Comparison of ENCODE assay signal across 8 mouse cellular contexts in the genomic region with DNA sequence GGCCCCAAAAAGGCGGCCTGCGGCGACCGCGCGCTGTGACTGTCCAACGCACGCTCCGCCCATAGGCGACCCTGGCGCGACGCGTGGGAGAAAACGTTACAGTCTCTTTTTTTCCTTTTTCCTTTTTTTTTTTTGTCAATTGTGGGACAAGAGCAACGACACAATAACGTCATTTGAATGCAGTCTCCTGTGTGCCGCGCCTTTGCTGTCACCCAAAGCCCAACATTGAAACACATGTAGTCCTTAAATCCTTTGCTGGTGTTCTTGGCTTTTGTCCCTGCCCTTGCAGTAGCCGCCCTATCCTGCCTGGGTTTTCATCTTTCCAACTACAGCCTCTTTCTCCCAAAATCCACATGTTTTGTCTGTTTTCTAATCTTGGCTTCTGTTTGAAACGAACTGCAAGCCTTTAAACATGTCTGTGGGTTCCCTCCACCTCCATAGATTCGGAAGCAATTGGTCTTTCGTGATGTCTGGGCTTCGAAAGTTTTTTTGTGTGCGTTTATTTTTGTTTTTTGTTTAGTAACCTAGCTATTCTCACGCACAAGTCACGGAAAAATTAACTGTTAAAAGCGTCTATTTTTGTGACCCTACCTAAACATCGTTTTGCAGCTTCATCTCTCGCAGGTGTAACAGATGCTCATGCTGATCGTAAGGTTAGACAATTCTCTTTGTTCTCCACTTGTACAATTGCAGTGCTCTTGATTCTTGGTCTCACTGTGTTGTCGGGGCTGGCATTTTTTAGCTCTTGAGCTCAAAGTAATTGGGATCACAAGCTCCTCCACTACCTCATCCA. TPM values are rescaled to one million over a fixed set of nuclear protein-coding genes. Genes with fewer than 3 reads are reported as not detected.
DNase-seq lines count a peak whose midpoint lies in the region; ATAC-seq lines count a peak whose summit lies in the region.

No protein-coding gene starts in this region.

- peaks cover 7% of the 10 kb centered on the region for H3K4me1 ChIP-seq in lung, embryonic 16.5 days (replicated peaks; ENCODE audit: control insufficient read depth, insufficient read depth, low read length)
- H3K4me1 ChIP-seq in hindbrain, embryonic 13.5 days (replicated peaks) = peaks cover 12% of the 10 kb centered on the region
- H3K4me1 ChIP-seq in midbrain, embryonic 16.5 days (ENCODE audit: control insufficient read depth, insufficient read depth, low read length) = peaks cover 15% of the 10 kb centered on the region

- no peak for DNase-seq in cerebellum, postnatal 4 days (ENCODE audit: low spot score in 2 of 2)
- no peak for DNase-seq in lung, postnatal 14 days
- DNase-seq in adrenal gland, adult 8-10 months = no peak
- no peak for DNase-seq in spleen, postnatal 14 days (ENCODE audit: low spot score in 2 of 2)

- peak overlapping the region; percentile 84 for H3K9ac ChIP-seq in lung, embryonic 16.5 days (ENCODE audit: low read length)
- peak overlapping the region; percentile 84 for H3K9ac ChIP-seq in hindbrain, embryonic 13.5 days
- peak overlapping the region; percentile 68 for H3K9ac ChIP-seq in midbrain, embryonic 16.5 days (ENCODE audit: low read depth, low read length)

- H3K36me3 ChIP-seq in lung, embryonic 16.5 days (ENCODE audit: control insufficient read depth, insufficient read depth, low read length) = no peaks in the 10 kb centered on the region
- H3K36me3 ChIP-seq in hindbrain, embryonic 13.5 days = no peaks in the 10 kb centered on the region
- H3K36me3 ChIP-seq in midbrain, embryonic 16.5 days (ENCODE audit: control insufficient read depth, insufficient read depth, low read length) = no peaks in the 10 kb centered on the region

- H3K4me3 ChIP-seq in lung, embryonic 16.5 days (ENCODE audit: low read length) = peak overlapping the region; percentile 65
- H3K4me3 ChIP-seq in hindbrain, embryonic 13.5 days = peak overlapping the region; percentile 63
- peak overlapping the region; percentile 59 for H3K4me3 ChIP-seq in midbrain, embryonic 16.5 days (ENCODE audit: low read depth, low read length)

- H3K9me3 ChIP-seq in lung, embryonic 16.5 days (ENCODE audit: control insufficient read depth, low read length) = no peaks in the 10 kb centered on the region
- no peaks in the 10 kb centered on the region for H3K9me3 ChIP-seq in hindbrain, embryonic 13.5 days
- H3K9me3 ChIP-seq in midbrain, embryonic 16.5 days (replicated peaks; ENCODE audit: control insufficient read depth, low read length, poor library complexity, severe bottlenecking) = no peaks in the 10 kb centered on the region

- peaks cover 3% of the 10 kb centered on the region; the same call in 1 of the 2 replicates for H3K27me3 ChIP-seq in lung, embryonic 16.5 days (ENCODE audit: control insufficient read depth, insufficient read depth, low read depth, low read length)
- H3K27me3 ChIP-seq in hindbrain, embryonic 13.5 days = no peaks in the 10 kb centered on the region; the same call in 1 of the 2 replicates
- no peaks in the 10 kb centered on the region for H3K27me3 ChIP-seq in midbrain, embryonic 16.5 days (ENCODE audit: control insufficient read depth, insufficient read depth, low read depth, low read length)

- ATAC-seq in cerebellum, adult (ENCODE audit: insufficient number of reproducible peaks, low FRiP score, low TSS enrichment) = 0 out of 2 replicates have a peak, but pooled peaks have one; percentile 21
- ATAC-seq in lung, embryonic 16.5 days (ENCODE audit: low read depth) = no peak; the same call in 1 of the 2 replicates
- peak; percentile 27; the same call in 1 of the 2 replicates for ATAC-seq in hindbrain, embryonic 13.5 days (ENCODE audit: low FRiP score)
- peak; percentile 36 for ATAC-seq in midbrain, embryonic 16.5 days

- 11% methylated on average over 32 of the region's 32 CpGs for WGBS in lung, embryonic 16.5 days
- 15% methylated on average over 32 of the region's 32 CpGs for WGBS in hindbrain, embryonic 13.5 days
- WGBS in midbrain, embryonic 16.5 days = 18% methylated on average over 32 of the region's 32 CpGs

- peak overlapping the region; percentile 97 for H3K27ac ChIP-seq in lung, embryonic 16.5 days (ENCODE audit: low read length)
- peak overlapping the region; percentile 96 for H3K27ac ChIP-seq in hindbrain, embryonic 13.5 days
- H3K27ac ChIP-seq in midbrain, embryonic 16.5 days (ENCODE audit: low read length) = peak overlapping the region; percentile 95

- H3K4me2 ChIP-seq in lung, embryonic 16.5 days (ENCODE audit: low read depth, low read length) = peak overlapping the region; percentile 63
- H3K4me2 ChIP-seq in hindbrain, embryonic 13.5 days = peak overlapping the region; percentile 61
- peak overlapping the region; percentile 55 for H3K4me2 ChIP-seq in midbrain, embryonic 16.5 days (ENCODE audit: low read length)

RNA-seq across cellular contexts. Expression of gene Med14, which starts 0.7 kb away (rescaled TPM):
- polyA plus RNA-seq in lung, embryonic 16.5 days (2015; fragmentation: Nextera tagmentation; extraction: Ambion mirVana) = 9.8 and 11.1 TPM in 2 replicates
- polyA plus RNA-seq in hindbrain, embryonic 13.5 days (2015; fragmentation: Nextera tagmentation; extraction: Ambion mirVana) = 12.6 and 13.1 TPM in 2 replicates
- polyA plus RNA-seq in midbrain, embryonic 16.5 days (2015; fragmentation: Nextera tagmentation; extraction: Ambion mirVana) = 11.8 and 12.6 TPM in 2 replicates
- 10 to 100 TPM; 21.1 to 27.4 (median 24.6) TPM for total RNA-seq in adrenal gland, adult 8-10 months (2022)
